Mouse (Mus musculus) ES-Bruce4 (cell line): ENCODE results near the gene Ccnj.

Source experiments
- CTCF ChIP-seq: IDR thresholded peaks from one replicate; pipeline ENCODE4 v1.8.1; 2011; ENCODE audit warnings: low read depth, low read length
- POLR2A ChIP-seq: IDR thresholded peaks from one replicate; pipeline ENCODE4 v1.8.1; 2011; ENCODE audit warnings: low read length; ENCODE audit not compliant: insufficient read depth

DNA sequence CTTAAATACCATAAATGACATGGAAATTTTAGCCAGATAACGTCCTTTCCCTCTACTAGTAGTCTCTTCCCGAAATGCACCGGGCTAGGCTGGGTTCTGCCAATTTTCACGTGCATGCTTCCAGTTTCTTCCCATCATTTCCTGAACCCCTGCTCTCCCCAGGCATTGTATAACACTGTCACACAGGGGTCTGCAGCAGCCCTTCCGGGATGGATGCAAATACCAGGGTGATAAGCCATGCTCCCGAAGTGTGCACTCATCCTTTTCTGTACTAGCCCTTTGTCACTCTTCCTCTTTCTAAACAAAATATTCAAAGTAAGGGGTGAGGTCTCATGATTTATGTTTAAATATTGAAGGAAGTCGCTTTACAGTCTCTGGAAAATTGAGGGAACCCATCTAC lies 881 bp upstream of the Ccnj start:
- TF ChIP-seq CTCF, result no peak
- TF ChIP-seq POLR2A, result no peak
